Mouse (Mus musculus) 3134 (cell line): Measurements from ENCODE around the gene Prkd2.

Experiments
- DNase-seq: peaks from one replicate; pipeline ENCODE4 v3.0.0-alpha.2; 2011; ENCODE audit warnings: low spot score; ENCODE audit not compliant: insufficient read length; ENCODE audit errors: extremely low read depth

Gene Prkd2

GRCm38 (mm10) chr7:16842645-16843063 is at the start of gene Prkd2:
Gene Prkd2 (plus strand): TSS chr7:16842902.
- DNase-seq, result peak; percentile 76

- DNase-seq, result no peak
Observed at GRCm38 (mm10) chr7:16793010-16793725, 49.5 kb upstream of the Prkd2 start.

- no peak for DNase-seq
Observed at GRCm38 (mm10) chr7:16794886-16795285, 47.8 kb upstream of the Prkd2 start.

- DNase-seq, result no peak
Observed at GRCm38 (mm10) chr7:16804409-16805028, 38.2 kb upstream of the Prkd2 start.

- DNase-seq, result no peak
Observed at GRCm38 (mm10) chr7:16807936-16808335, 34.8 kb upstream of the Prkd2 start.

GRCm38 (mm10) chr7:16808647-16809046 is 34.1 kb upstream of the Prkd2 start:
- no peak for DNase-seq

GRCm38 (mm10) chr7:16809739-16810138 is 33.0 kb upstream of the Prkd2 start:
- DNase-seq, result no peak

GRCm38 (mm10) chr7:16810399-16810919 is 32.2 kb upstream of the Prkd2 start:
- no peak for DNase-seq

GRCm38 (mm10) chr7:16810920-16811648 is 31.6 kb upstream of the Prkd2 start:
- DNase-seq, result no peak

GRCm38 (mm10) chr7:16811649-16812070 is 31.0 kb upstream of the Prkd2 start:
- DNase-seq, result no peak

GRCm38 (mm10) chr7:16812505-16812904 is 30.2 kb upstream of the Prkd2 start:
- DNase-seq, result no peak

GRCm38 (mm10) chr7:16815351-16815941 is 27.3 kb upstream of the Prkd2 start, which contains the start of gene Strn4:
Gene Strn4 (plus strand): TSS chr7:16815889.
- no peak for DNase-seq

- DNase-seq, result peak; percentile 77
Observed at GRCm38 (mm10) chr7:16816078-16816474, 26.6 kb upstream of the Prkd2 start.

- DNase-seq, result no peak
Observed at GRCm38 (mm10) chr7:16816475-16817122, 26.1 kb upstream of the Prkd2 start, which contains the start of gene Fkrp. Gene Fkrp (minus strand): TSS chr7:16816732.

GRCm38 (mm10) chr7:16817693-16818092 is 25.0 kb upstream of the Prkd2 start:
- no peak for DNase-seq

GRCm38 (mm10) chr7:16819794-16820193 is 22.9 kb upstream of the Prkd2 start:
- DNase-seq, result no peak

- no peak for DNase-seq
Observed at GRCm38 (mm10) chr7:16820271-16820763, 22.4 kb upstream of the Prkd2 start.

GRCm38 (mm10) chr7:16821091-16821490 is 21.6 kb upstream of the Prkd2 start:
- DNase-seq, result no peak

GRCm38 (mm10) chr7:16821669-16822101 is 21.0 kb upstream of the Prkd2 start:
- no peak for DNase-seq

- no peak for DNase-seq
Observed at GRCm38 (mm10) chr7:16823734-16824133, 19.0 kb upstream of the Prkd2 start.
